Mouse (Mus musculus): ENCODE results near the gene Man1c1.

- TF ChIP-seq CTCF (conservative IDR thresholded peaks at IDR 0.05 in 1 of 2, IDR thresholded peaks at IDR 0.05 in 1 of 2; ENCODE audit: low read depth in 2 of 2, low read length in 2 of 2), result no peak
- TF ChIP-seq RAD21 (IDR thresholded peaks at IDR 0.05; ENCODE audit: low read depth, low read length), result no peak
- no peak for TF ChIP-seq NELFE (IDR thresholded peaks at IDR 0.05; ENCODE audit: low read depth, low read length)
- TF ChIP-seq USF1 (IDR thresholded peaks at IDR 0.05; ENCODE audit: low read depth, low read length), result no peak
- TF ChIP-seq TBP (conservative IDR thresholded peaks at IDR 0.05; ENCODE audit: low read depth, low read length), result no peak
- no peak for TF ChIP-seq ZNF384 (IDR thresholded peaks at IDR 0.05; ENCODE audit: low read depth, low read length)
- TF ChIP-seq EP300 (IDR thresholded peaks at IDR 0.05; ENCODE audit: low read length), result no peak
- TF ChIP-seq SIN3A (IDR thresholded peaks at IDR 0.05; ENCODE audit: low read length), result no peak
- no peak for TF ChIP-seq MAFK (IDR thresholded peaks at IDR 0.05; ENCODE audit: insufficient replicate concordance, low read length)
- no peak for TF ChIP-seq POLR2A (IDR thresholded peaks at IDR 0.05; ENCODE audit: low read depth, low read length)
- TF ChIP-seq ZC3H11A (IDR thresholded peaks at IDR 0.05; ENCODE audit: low read depth, low read length), result no peak
- no peak for TF ChIP-seq MXI1 (IDR thresholded peaks at IDR 0.05; ENCODE audit: low read depth, low read length)
Measured at GRCm38 (mm10) chr4:134700911-134701310, 3.2 kb downstream of the Man1c1 start.
